Mouse (Mus musculus): Measurements from ENCODE around the gene Fam69a.
"Not testable (repeated sequence)": the region's sequence is repeated elsewhere in the genome, so short reads cannot be mapped to it uniquely, and the experiment has no call there.

The Fam69a gene

GRCm38 (mm10) chr5:107909668-107910067 lies 77.2 kb downstream of the Fam69a start:
- DNase-seq (ENCODE audit: low read depth in 1 of 2, low spot score in 2 of 2): no peak

DNA sequence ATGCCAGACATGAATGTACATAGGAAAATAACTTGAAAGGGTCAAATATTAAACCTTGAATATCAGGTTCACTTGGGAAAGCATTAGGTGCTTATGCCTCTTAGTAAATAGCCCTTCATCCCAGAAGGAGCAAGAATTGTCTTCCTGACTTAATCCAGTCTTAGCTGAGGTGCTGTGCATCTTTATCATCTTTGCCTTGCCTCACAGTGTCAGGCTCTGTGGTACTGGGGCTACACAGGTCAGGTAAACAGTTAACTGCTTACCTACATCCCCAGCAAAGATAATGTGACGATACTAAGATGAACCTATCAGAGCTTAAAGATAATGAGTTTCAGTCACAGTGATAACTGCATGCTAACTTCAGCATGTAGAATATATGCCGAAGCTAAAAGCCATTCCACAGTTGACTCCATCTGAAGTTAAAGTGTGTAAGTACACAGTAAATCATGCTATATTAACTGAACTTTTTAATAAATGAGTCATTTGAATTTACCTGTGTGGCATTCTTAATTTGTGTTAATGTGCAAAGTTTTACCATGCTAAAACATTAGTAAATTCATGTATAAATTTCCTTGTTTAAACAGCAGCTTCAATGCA lies 78.3 kb downstream of the Fam69a start:
- DNase-seq (ENCODE audit: low read depth in 1 of 2, low spot score in 2 of 2): no peak

DNA sequence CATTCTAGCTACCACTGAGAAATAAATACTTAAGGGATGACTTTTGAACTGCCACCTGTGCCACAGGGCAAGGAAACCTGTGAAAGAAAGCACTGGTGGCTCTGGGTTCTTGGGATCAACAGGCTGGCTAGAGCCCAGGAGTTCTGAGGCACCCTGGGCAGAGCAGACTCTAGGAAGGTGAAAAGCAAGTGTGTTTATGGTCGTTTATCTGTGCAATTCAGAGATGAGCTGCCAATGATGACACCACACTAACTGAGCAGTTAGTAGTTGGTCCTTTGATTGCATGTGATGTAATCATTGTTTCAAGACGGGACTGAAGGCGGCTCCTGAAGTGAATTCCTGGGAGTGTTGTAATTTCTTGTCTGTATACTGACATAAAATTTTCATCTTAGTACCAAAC lies 82.6 kb downstream of the Fam69a start:
- DNase-seq (ENCODE audit: low read depth in 1 of 2, low spot score in 2 of 2): no peak

DNA sequence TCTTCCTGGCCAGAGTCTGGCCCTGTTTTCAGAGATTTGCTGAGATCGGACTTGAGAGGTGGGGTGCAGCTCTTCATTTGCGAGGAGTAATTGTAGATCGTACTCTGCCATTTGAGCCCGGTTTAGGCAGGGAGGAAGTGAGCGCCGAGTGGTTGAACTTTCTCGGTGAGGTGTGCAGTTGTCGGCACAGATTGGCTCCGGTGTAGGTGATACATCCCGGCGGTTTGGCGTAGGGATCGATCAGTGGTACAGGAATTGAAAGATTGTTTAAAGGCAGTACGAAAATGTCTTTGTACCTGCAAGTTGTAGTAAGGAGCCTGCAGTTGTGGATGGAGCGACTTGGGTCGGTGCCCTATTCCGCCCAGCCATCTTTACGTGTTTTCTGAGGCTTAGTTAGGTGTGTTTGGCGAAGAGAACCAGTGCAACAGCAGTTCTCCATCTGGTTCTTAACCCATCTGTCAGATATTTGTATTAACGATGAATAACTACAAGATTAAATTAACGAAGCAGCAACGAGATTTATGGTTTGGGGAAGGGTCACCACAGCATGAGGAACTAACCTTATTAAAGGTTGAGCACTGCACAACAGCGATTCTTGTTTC lies 85.8 kb downstream of the Fam69a start:
- no peak for DNase-seq (ENCODE audit: low read depth in 1 of 2, low spot score in 2 of 2)

DNA sequence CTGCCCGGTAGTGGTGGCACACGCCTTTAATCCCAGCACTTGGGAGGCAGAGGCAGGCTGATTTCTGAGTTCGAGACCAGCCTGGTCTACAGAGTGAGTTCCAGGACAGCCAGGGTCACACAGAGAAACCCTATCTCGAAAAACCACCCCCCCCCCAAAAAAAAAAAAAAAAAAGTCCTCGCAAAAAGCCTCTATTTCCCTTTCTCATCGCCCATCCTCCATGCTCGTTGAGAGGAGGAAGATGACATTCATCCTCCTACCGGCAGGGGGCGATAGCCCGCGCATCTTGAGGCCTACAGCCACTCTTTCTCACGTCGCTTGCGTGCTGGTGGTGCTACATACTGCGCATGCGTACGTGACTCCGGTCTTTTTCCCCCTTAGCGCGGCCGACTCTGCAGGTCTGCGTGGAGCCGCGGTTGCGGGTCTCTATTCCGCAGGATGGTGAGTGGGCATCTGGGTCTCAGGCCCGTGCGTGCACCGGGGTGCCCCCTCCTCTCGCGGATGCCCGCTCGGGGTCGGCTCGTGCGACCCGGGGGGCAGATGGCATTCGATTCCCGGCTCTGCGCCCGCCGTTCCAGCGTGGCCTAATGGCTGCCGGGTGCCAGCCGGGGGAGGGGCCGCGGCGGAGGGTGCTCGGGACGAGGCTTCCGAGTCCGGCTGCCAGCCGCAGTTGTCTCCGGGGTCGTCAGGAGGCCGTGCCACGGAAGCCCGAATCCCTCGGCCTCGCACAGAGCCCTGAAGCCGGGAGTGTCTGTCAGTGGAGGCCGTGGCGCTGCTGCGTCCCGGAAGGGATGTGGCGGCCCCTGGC lies 86.5 kb downstream of the Fam69a start, which contains the start of gene Rpl5:
Gene Rpl5, plus strand, starts transcription at position 297 of the 808 bp plus-strand sequence.
- DNase-seq (ENCODE audit: low read depth in 1 of 2, low spot score in 2 of 2): peak; percentile 86 to 93

DNA sequence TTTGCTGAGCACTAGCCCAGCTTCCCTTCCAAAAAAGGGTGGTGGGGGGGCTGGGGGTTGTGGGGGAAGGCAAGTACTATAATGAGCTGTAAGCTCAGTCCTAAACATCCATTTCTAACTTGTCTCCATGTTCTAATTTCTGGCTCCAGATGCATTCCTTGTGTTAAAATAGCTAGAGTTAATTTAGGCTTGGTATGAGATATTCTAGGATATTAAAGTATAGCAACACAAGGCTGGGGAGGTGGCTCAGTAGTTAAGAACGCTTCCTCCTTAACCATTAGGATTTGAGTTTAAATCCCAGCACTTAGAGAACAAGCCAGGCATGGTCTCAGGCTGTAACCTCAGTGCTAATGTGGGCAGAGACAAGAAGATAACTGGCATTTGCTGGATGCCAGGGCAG lies 90.6 kb downstream of the Fam69a start:
- no peak for DNase-seq (ENCODE audit: low read depth in 1 of 2, low spot score in 2 of 2)

GRCm38 (mm10) chr5:107894676-107895075 lies 92.2 kb downstream of the Fam69a start:
- no peak for DNase-seq (ENCODE audit: low read depth in 1 of 2, low spot score in 2 of 2)

DNA sequence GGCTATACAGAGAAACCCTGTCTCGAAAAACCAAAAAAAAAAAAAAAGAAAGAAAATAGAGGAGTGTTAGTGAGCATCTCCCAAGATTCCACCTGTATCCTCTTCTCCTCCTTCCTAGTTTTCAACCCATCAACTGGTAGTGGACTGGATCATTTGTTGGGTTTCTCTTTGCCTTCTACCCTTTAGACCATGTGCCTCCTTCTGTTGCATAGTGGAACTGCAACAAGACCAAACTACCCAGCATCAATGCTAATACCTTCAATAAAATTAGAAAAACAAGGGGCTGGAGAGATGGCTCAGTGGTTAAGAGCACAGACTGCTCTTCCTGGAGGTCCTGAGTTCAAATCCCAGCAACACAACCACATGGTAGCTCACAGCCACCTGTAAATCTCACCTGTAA lies 95.4 kb downstream of the Fam69a start:
- not testable (repeated sequence) for DNase-seq (ENCODE audit: low read depth in 1 of 2, low spot score in 2 of 2)

GRCm38 (mm10) chr5:107889994-107890888 lies 96.6 kb downstream of the Fam69a start:
- no peak for DNase-seq (ENCODE audit: low read depth in 1 of 2, low spot score in 2 of 2)

DNA sequence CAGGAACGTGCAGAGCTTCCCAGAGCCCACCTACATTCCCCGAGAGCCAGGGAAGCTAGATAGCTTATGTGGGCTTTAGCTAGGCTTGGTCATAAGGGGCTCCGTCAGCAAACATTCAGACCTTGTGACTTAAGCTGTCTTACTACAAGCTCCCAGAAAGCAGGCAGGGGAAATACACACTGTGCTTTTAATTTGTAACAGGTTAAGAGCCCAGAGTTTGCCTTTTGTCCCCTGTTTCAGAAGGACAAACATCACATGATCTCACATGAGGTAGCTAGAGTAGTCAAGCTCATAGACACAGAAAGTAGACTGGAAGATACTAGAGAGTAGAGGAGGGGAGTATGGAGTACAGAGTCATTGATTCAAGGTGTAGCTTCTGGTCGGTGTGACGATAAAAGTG lies 106.2 kb downstream of the Fam69a start:
- DNase-seq (ENCODE audit: low read depth in 1 of 2, low spot score in 2 of 2): no peak

DNA sequence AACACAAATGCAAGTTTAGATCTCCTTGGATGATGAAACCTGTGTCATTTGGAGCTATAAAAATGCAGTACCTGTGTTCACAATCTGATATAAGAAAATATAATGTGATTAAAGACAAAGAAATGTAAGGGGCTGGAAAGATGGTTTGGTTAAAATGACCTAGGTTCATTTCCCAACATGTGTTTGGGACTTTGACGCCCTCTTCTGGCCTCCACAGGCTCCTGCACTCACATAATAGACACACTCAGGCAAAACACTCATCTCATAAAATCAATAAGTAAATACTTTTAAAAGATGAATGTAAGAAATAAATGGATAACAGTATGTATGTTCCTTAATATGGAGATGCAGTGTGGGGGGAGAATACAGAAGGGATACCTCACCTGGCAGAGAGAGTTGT lies 109.8 kb downstream of the Fam69a start:
- no peak for DNase-seq (ENCODE audit: low read depth in 1 of 2, low spot score in 2 of 2)

GRCm38 (mm10) chr5:107875261-107875611 lies 111.6 kb downstream of the Fam69a start:
- DNase-seq (ENCODE audit: low read depth in 1 of 2, low spot score in 2 of 2): no peak

DNA sequence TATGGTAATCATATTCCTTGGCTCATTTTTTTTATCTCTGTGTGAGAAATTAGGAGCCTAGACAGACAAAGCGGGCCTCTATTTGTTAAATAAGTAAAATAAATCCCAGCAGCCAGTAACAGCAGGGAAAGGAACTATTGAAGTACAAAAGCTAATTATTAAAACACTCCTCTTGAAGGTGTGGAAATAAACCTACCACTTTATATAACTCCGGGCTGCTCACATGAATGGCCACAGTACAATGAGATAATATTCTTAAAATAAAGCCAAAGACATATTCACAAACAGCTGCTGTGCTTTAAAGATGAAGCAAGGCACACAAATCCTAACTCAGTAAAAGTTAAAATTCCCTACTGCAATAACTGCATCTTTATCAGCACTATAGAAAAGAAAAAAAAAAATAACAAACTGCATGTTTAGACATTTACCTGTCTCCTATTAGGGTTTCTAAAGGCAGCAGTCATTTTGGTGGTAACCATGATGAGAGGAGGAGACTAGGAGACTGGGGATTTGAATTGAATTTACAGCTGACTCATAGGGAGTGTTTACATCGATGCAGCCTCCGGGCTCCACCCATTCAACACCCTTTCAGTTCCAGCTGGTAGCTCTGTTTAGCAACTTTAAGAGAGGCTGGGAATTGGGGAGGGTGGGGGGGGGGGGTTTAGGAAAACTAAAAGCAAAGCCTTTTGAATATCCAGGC lies 112.2 kb downstream of the Fam69a start, which contains the start of gene Evi5:
Gene Evi5, minus strand, starts transcription at position 547 of the 700 bp plus-strand sequence.
- DNase-seq (ENCODE audit: low read depth in 1 of 2, low spot score in 2 of 2): no peak

- no peak for DNase-seq (ENCODE audit: low read depth in 1 of 2, low spot score in 2 of 2)
These were observed 113.0 kb downstream of the Fam69a start for GRCm38 (mm10) chr5:107873886-107874302.

- no peak for DNase-seq (ENCODE audit: low read depth in 1 of 2, low spot score in 2 of 2)
These were observed 113.6 kb downstream of the Fam69a start for GRCm38 (mm10) chr5:107873330-107873729.

GRCm38 (mm10) chr5:107869701-107870100 lies 117.2 kb downstream of the Fam69a start:
- DNase-seq (ENCODE audit: low read depth in 1 of 2, low spot score in 2 of 2): no peak

DNA sequence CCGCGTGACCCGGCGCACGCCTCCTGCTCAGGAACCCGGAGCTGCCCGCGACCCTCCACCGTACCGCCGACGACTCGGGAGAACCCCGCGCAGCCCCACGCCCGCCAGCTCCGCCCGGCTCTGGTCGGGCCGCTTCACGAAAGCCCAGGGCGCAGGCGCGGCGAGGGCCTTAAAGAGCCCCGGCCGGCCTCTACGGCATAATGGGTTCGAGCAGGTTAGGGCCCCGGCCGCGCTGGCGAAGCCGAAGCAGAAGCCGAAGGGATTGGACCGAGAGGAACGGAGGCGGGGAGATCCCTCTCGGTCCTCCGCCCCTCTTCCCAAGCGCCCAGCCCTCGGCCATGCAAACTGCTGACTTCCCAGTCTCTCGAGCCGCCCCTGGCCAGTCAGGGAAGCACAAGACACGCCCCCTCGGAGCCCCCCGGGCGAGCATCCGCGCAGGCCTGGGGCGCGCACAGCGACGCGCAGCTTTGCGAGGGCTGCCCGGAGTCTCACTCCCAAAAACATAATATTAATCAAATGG lies 117.9 kb downstream of the Fam69a start:
- peak; percentile 35 to 36 for DNase-seq (ENCODE audit: low read depth in 1 of 2, low spot score in 2 of 2)

DNA sequence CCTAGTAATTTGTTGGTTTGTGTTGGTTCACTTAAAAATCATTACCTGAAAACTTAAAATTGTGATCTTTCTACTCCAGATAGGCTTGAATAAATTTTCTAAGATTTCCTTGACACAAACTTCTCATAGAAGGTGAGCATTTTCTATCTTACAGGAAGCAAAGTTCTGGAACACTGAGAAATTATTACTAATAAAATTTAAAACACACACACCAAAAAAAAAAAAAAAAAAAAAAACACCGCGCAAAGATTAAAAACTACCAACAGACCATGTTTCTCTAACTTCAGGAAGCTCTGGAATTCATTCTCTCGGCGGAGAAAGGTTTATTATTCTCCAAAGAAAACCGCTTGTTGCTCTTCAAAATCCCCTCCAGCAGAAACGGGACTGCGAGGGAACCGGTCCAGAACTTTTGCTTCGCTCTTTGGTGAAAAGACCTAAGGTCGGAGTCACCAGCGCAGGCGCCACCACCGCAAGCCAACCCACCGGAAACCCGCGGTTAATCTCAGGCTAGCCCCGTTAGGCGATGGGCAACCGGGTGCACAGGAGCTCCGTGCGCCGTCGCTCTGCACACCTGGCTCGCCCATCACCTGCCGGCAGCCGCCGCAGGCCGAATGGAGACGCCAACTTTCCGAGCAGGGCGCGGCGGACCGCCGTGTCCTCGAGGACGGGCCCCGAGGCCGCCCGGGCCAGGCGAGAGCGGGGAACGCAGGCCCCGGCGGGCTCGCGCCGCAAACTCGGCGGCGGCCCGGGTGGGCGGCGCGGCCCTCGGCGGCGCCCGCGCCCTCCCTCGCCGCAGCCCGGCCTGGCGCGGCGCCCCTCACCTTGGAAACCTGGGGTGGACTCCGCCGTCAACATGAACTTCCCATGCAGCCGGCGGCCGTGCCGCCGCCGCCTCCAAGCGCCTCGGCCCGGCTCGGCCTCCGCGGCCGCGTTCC lies 118.6 kb downstream of the Fam69a start:
- DNase-seq (ENCODE audit: low read depth in 1 of 2, low spot score in 2 of 2): peak; percentile 8 to 16
